Mouse (Mus musculus): ENCODE data around the gene Pkn3. TPM values are rescaled to one million over a fixed set of nuclear protein-coding genes. Genes with fewer than 3 reads are reported as not detected.

The Pkn3 gene
- polyA plus RNA-seq, 1 experiment from 2014 or later: 10.6 TPM

- Histone ChIP-seq H3K36me3 (0 out of 2 replicates have a peak, but pooled peaks cover 4% of the 10 kb centered on the region), H3K4me2 (replicated peaks) (peak overlapping the region; percentile 57; the same call in 1 of the 2 replicates), H3K4me1 (replicated peaks) (0 out of 2 replicates have a peak, but pooled peaks cover 12% of the 10 kb centered on the region), H3K27me3 (replicated peaks) (no peaks in the 10 kb centered on the region), H3K27ac (no peak overlapping the region), H3K4me3 (replicated peaks) (no peak overlapping the region), H3K9me3 (no peaks in the 10 kb centered on the region), H3K9ac (no peak overlapping the region)
- WGBS: 57% methylated on average over 5 of the region's 5 CpGs
- no peak for ATAC-seq
These were observed 6.6 kb downstream of the Pkn3 start for GRCm38 (mm10) chr2:30084113-30084512.

- 23% methylated on average over 12 of the region's 12 CpGs for WGBS
- peak; percentile 57 for ATAC-seq
- Histone ChIP-seq H3K4me2 (replicated peaks) (peak overlapping the region; percentile 57), H3K4me3 (replicated peaks) (peak overlapping the region; percentile 20), H3K27me3 (replicated peaks) (no peaks in the 10 kb centered on the region), H3K9me3 (no peaks in the 10 kb centered on the region), H3K4me1 (replicated peaks) (0 out of 2 replicates have a peak, but pooled peaks cover 10% of the 10 kb centered on the region), H3K9ac (peak overlapping the region; percentile 34), H3K27ac (no peak overlapping the region), H3K36me3 (0 out of 2 replicates have a peak, but pooled peaks cover 4% of the 10 kb centered on the region)
These were observed 7.1 kb downstream of the Pkn3 start for GRCm38 (mm10) chr2:30084632-30085031.

GRCm38 (mm10) chr2:30087310-30087709, 9.8 kb downstream of the Pkn3 start:
- Histone ChIP-seq H3K36me3 (0 out of 2 replicates have a peak, but pooled peaks cover 13% of the 10 kb centered on the region), H3K4me2 (replicated peaks) (no peak overlapping the region), H3K27me3 (replicated peaks) (no peaks in the 10 kb centered on the region), H3K4me3 (replicated peaks) (no peak overlapping the region), H3K9ac (no peak overlapping the region), H3K27ac (no peak overlapping the region), H3K4me1 (replicated peaks) (peaks cover 10% of the 10 kb centered on the region; the same call in 1 of the 2 replicates), H3K9me3 (no peaks in the 10 kb centered on the region)
- WGBS: 89% methylated on average over 4 of the region's 4 CpGs
- ATAC-seq: no peak

- Histone ChIP-seq H3K27ac (no peak overlapping the region), H3K36me3 (0 out of 2 replicates have a peak, but pooled peaks cover 13% of the 10 kb centered on the region), H3K4me3 (replicated peaks) (no peak overlapping the region), H3K9me3 (no peaks in the 10 kb centered on the region), H3K27me3 (replicated peaks) (no peaks in the 10 kb centered on the region), H3K9ac (no peak overlapping the region), H3K4me2 (replicated peaks) (no peak overlapping the region), H3K4me1 (replicated peaks) (peaks cover 14% of the 10 kb centered on the region; the same call in 1 of the 2 replicates)
- 95% methylated on average over 12 of the region's 12 CpGs for WGBS
- ATAC-seq: no peak
These were observed 14.0 kb downstream of the Pkn3 start for GRCm38 (mm10) chr2:30091521-30091920.

GRCm38 (mm10) chr2:30092280-30092918, 14.9 kb downstream of the Pkn3 start:
- peak overlapping the region; percentile 71 for H3K4me3 ChIP-seq (replicated peaks)
- peaks cover 14% of the 10 kb centered on the region; the same call in 1 of the 2 replicates for H3K4me1 ChIP-seq (replicated peaks)
- WGBS: 46% methylated on average over 6 of the region's 6 CpGs
- no peaks in the 10 kb centered on the region for H3K9me3 ChIP-seq
- no peak for ATAC-seq
- peak overlapping the region; percentile 83; the same call in 1 of the 2 replicates for H3K27ac ChIP-seq
- H3K27me3 ChIP-seq (replicated peaks): no peaks in the 10 kb centered on the region
- 0 out of 2 replicates have a peak, but pooled peaks cover 9% of the 10 kb centered on the region for H3K36me3 ChIP-seq
- H3K9ac ChIP-seq: peak overlapping the region; percentile 70
- H3K4me2 ChIP-seq (replicated peaks): peak overlapping the region; percentile 83

GRCm38 (mm10) chr2:30093471-30094207, 16.2 kb downstream of the Pkn3 start, which contains the start of gene Zdhhc12:
TSS of gene Zdhhc12 (minus strand) at chr2:30093648.
- peak within 1 kb of the TSS; percentile 83 for H3K4me2 ChIP-seq (replicated peaks)
- WGBS: under 1% methylated on average over 51 of the region's 51 CpGs
- peak; percentile 98 for ATAC-seq

GRCm38 (mm10) chr2:30094208-30094588, 16.7 kb downstream of the Pkn3 start:
- H3K4me3 ChIP-seq (replicated peaks): peak overlapping the region; percentile 71
- peak; percentile 6; the same call in 1 of the 2 replicates for ATAC-seq
- H3K4me2 ChIP-seq (replicated peaks): peak overlapping the region; percentile 83

More at GRCm38 (mm10) chr2:30093471-30094207, 16.2 kb downstream of the Pkn3 start, which contains the start of gene Zdhhc12:
- H3K36me3 ChIP-seq: 0 out of 2 replicates have a peak, but pooled peaks cover 9% of the 10 kb centered on the region
- peak within 1 kb of the TSS; percentile 70 for H3K9ac ChIP-seq
- H3K4me1 ChIP-seq (replicated peaks): peaks cover 9% of the 10 kb centered on the region; the same call in 1 of the 2 replicates
- no peaks in the 10 kb centered on the region for H3K9me3 ChIP-seq
- H3K4me3 ChIP-seq (replicated peaks): peak within 1 kb of the TSS; percentile 71
- no peaks in the 10 kb centered on the region for H3K27me3 ChIP-seq (replicated peaks)
- H3K27ac ChIP-seq: peak within 1 kb of the TSS; percentile 83

GRCm38 (mm10) chr2:30095882-30096527, 18.5 kb downstream of the Pkn3 start:
- Histone ChIP-seq H3K4me3 (replicated peaks) (no peak overlapping the region), H3K4me1 (replicated peaks) (peaks cover 9% of the 10 kb centered on the region; the same call in 1 of the 2 replicates), H3K36me3 (0 out of 2 replicates have a peak, but pooled peaks cover 12% of the 10 kb centered on the region), H3K27me3 (replicated peaks) (no peaks in the 10 kb centered on the region), H3K9ac (no peak overlapping the region), H3K27ac (no peak overlapping the region), H3K9me3 (no peaks in the 10 kb centered on the region), H3K4me2 (replicated peaks) (no peak overlapping the region)
- 83% methylated on average over 2 of the region's 2 CpGs for WGBS
- no peak for ATAC-seq

More at GRCm38 (mm10) chr2:30094208-30094588, 16.7 kb downstream of the Pkn3 start:
- 0 out of 2 replicates have a peak, but pooled peaks cover 9% of the 10 kb centered on the region for H3K36me3 ChIP-seq
- WGBS: 3% methylated on average over 13 of the region's 13 CpGs
- no peaks in the 10 kb centered on the region for H3K9me3 ChIP-seq
- no peaks in the 10 kb centered on the region for H3K27me3 ChIP-seq (replicated peaks)
- peak overlapping the region; percentile 70 for H3K9ac ChIP-seq
- H3K27ac ChIP-seq: peak overlapping the region; percentile 83
- peaks cover 9% of the 10 kb centered on the region; the same call in 1 of the 2 replicates for H3K4me1 ChIP-seq (replicated peaks)

- H3K36me3 ChIP-seq: 0 out of 2 replicates have a peak, but pooled peaks cover 8% of the 10 kb centered on the region
- WGBS: 66% methylated on average over 4 of the region's 4 CpGs
- ATAC-seq: no peak
These were observed 22.7 kb downstream of the Pkn3 start for GRCm38 (mm10) chr2:30100214-30100613.

GRCm38 (mm10) chr2:30106364-30106763, 28.9 kb downstream of the Pkn3 start:
- H3K27me3 ChIP-seq (replicated peaks): no peaks in the 10 kb centered on the region
- no peak for ATAC-seq
- H3K4me3 ChIP-seq (replicated peaks): no peak overlapping the region
- H3K27ac ChIP-seq: no peak overlapping the region
- H3K36me3 ChIP-seq: peaks cover 33% of the 10 kb centered on the region
- H3K4me2 ChIP-seq (replicated peaks): no peak overlapping the region
- no peaks in the 10 kb centered on the region for H3K4me1 ChIP-seq (replicated peaks)
- no peaks in the 10 kb centered on the region for H3K9me3 ChIP-seq
- no peak overlapping the region for H3K9ac ChIP-seq

More at GRCm38 (mm10) chr2:30100214-30100613, 22.7 kb downstream of the Pkn3 start:
- Histone ChIP-seq H3K4me1 (replicated peaks) (no peaks in the 10 kb centered on the region; the same call in 1 of the 2 replicates), H3K4me2 (replicated peaks) (no peak overlapping the region), H3K9me3 (no peaks in the 10 kb centered on the region), H3K27ac (no peak overlapping the region), H3K27me3 (replicated peaks) (no peaks in the 10 kb centered on the region), H3K4me3 (replicated peaks) (no peak overlapping the region), H3K9ac (no peak overlapping the region)

- peaks cover 38% of the 10 kb centered on the region for H3K36me3 ChIP-seq
- no peaks in the 10 kb centered on the region for H3K9me3 ChIP-seq
- WGBS: 92% methylated on average over 5 of the region's 5 CpGs
- no peaks in the 10 kb centered on the region for H3K4me1 ChIP-seq (replicated peaks)
- ATAC-seq: no peak
- no peak overlapping the region for H3K9ac ChIP-seq
- no peak overlapping the region for H3K27ac ChIP-seq
- no peak overlapping the region for H3K4me2 ChIP-seq (replicated peaks)
- no peaks in the 10 kb centered on the region for H3K27me3 ChIP-seq (replicated peaks)
- H3K4me3 ChIP-seq (replicated peaks): no peak overlapping the region
These were observed 30.2 kb downstream of the Pkn3 start for GRCm38 (mm10) chr2:30107646-30108045.
